Mouse (Mus musculus): ENCODE data around the gene Spp2. TPM values are rescaled to one million over a fixed set of nuclear protein-coding genes. Genes with fewer than 3 reads are reported as not detected.
"Not testable (repeated sequence)": the region's sequence is repeated elsewhere in the genome, so short reads cannot be mapped to it uniquely, and the experiment has no call there.

Gene Spp2
- polyA plus RNA-seq, 1 experiment from 2014 or later: not detected

- no peak overlapping the region for H3K4me2 ChIP-seq (replicated peaks)
- WGBS: 75% methylated on average over 4 of the region's 4 CpGs
- H3K4me3 ChIP-seq: no peak overlapping the region
- no peak for ATAC-seq (ENCODE audit: low FRiP score, low read depth)
- peaks cover 17% of the 10 kb centered on the region for H3K4me1 ChIP-seq
- H3K36me3 ChIP-seq: no peaks in the 10 kb centered on the region
- H3K27me3 ChIP-seq: 0 out of 2 replicates have a peak, but pooled peaks cover 4% of the 10 kb centered on the region
- H3K9ac ChIP-seq (replicated peaks): no peak overlapping the region
- H3K27ac ChIP-seq (replicated peaks): no peak overlapping the region
- no peaks in the 10 kb centered on the region for H3K9me3 ChIP-seq
These were observed 36.6 kb downstream of the Spp2 start for GRCm38 (mm10) chr1:88443383-88443782.

- Histone ChIP-seq H3K27ac (replicated peaks) (no peak overlapping the region), H3K9ac (replicated peaks) (no peak overlapping the region), H3K4me3 (no peak overlapping the region), H3K27me3 (0 out of 2 replicates have a peak, but pooled peaks cover 7% of the 10 kb centered on the region), H3K36me3 (no peaks in the 10 kb centered on the region), H3K9me3 (no peaks in the 10 kb centered on the region), H3K4me1 (peaks cover 17% of the 10 kb centered on the region), H3K4me2 (replicated peaks) (no peak overlapping the region)
- 71% methylated on average over 4 of the region's 4 CpGs for WGBS
- ATAC-seq (ENCODE audit: low FRiP score, low read depth): no peak
These were observed 38.6 kb downstream of the Spp2 start for GRCm38 (mm10) chr1:88445400-88445799.

DNA sequence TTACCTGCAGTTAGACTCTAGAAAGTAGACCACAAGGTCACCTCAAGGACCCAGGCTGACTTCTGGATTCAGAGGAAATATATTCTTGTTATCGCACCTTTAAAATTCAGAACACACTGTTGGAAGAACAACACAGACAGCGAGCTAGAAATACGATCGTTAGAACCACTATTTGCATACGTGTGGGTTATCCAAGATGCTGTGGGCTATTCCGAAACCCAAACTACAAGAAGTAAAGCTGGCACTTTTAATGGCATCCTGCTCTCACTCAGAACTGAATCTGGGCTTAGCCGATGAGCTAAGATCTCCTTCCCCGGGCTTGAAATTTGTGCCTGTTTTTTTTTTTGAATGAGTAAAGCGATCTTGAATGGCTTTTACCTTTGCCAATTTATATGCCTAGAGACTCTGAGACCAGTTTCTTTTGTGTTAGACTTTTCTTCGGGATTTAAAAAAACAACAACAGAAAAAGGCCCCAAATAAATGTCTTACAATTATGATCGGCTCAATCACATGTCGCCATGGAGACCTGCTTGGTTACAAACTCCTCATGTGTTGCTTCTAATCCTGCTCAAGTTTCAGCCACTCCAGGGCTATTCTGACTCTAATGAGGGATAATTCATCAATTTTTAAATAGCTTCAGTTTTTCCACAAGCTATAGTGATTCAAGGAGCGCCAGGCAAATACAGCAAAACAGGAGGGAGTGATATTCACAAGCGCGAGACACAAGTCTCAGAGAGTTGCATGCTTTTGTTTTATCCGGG, 39.7 kb downstream of the Spp2 start:
- no peak overlapping the region for H3K4me3 ChIP-seq
- 33% methylated on average over 16 of the region's 16 CpGs for WGBS
- H3K9me3 ChIP-seq: no peaks in the 10 kb centered on the region
- H3K27ac ChIP-seq (replicated peaks): no peak overlapping the region
- H3K4me2 ChIP-seq (replicated peaks): peak overlapping the region; percentile 25; the same call in 1 of the 2 replicates
- ATAC-seq (ENCODE audit: low FRiP score, low read depth): no peak
- H3K36me3 ChIP-seq: no peaks in the 10 kb centered on the region
- H3K27me3 ChIP-seq: 0 out of 2 replicates have a peak, but pooled peaks cover 7% of the 10 kb centered on the region
- no peak overlapping the region for H3K9ac ChIP-seq (replicated peaks)
- H3K4me1 ChIP-seq: peaks cover 17% of the 10 kb centered on the region

GRCm38 (mm10) chr1:88447483-88447882, 40.7 kb downstream of the Spp2 start:
- 4% methylated on average over 6 of the region's 6 CpGs for WGBS
- Histone ChIP-seq H3K4me2 (replicated peaks) (peak overlapping the region; percentile 21), H3K36me3 (no peaks in the 10 kb centered on the region), H3K27ac (replicated peaks) (no peak overlapping the region), H3K9me3 (no peaks in the 10 kb centered on the region), H3K9ac (replicated peaks) (no peak overlapping the region), H3K4me1 (peaks cover 17% of the 10 kb centered on the region), H3K27me3 (0 out of 2 replicates have a peak, but pooled peaks cover 7% of the 10 kb centered on the region), H3K4me3 (no peak overlapping the region)
- ATAC-seq (ENCODE audit: low FRiP score, low read depth): 0 out of 2 replicates have a peak, but pooled peaks have one; percentile 52

DNA sequence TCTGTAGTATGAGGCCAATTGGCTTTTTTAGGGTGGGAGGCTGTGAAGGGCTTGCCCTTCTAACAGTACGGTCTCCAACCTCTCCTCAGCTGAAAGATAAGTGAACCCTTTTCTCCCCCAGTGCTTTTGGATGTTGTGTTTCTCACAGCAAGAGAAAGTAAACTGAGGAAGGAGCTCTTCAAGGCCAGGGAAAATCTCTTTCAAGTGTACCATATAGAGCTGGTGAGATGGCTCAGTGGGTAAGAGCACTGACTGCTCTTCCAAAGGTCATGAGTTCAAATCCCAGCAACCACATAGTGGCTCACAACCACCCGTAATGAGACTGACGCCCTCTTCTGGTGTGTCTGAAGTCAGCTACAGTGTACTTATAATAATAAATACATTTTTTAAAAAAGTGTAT, 41.3 kb downstream of the Spp2 start:
- H3K4me3 ChIP-seq; ATAC-seq (ENCODE audit: low FRiP score, low read depth); H3K4me2 ChIP-seq (replicated peaks); H3K9ac ChIP-seq (replicated peaks); H3K27me3 ChIP-seq; H3K36me3 ChIP-seq; H3K27ac ChIP-seq (replicated peaks); H3K9me3 ChIP-seq: not testable (repeated sequence)
- peaks cover 18% of the 10 kb centered on the region for H3K4me1 ChIP-seq
- 68% methylated on average over 3 of the region's 3 CpGs for WGBS

DNA sequence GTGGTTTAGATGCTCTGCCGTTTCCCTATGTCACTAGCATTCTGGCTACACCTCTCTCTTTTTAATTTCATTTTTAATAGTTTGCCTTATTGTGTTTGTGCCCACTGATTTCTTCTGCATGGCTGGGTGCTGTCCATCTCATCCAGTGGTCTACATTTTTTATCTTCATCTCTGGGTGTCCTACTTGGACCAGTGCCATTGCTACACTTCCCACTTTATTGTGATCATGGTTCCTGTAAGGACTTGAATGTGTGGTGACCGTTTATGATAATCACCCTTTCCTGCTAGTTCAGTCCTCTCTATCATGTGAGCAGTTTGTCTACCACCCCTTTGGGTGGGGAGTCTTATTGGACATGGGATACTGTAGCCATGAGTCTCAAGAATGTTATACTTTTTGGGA, 43.0 kb downstream of the Spp2 start:
- no peak for ATAC-seq (ENCODE audit: low FRiP score, low read depth)
- WGBS: 88% methylated on average over 2 of the region's 2 CpGs

DNA sequence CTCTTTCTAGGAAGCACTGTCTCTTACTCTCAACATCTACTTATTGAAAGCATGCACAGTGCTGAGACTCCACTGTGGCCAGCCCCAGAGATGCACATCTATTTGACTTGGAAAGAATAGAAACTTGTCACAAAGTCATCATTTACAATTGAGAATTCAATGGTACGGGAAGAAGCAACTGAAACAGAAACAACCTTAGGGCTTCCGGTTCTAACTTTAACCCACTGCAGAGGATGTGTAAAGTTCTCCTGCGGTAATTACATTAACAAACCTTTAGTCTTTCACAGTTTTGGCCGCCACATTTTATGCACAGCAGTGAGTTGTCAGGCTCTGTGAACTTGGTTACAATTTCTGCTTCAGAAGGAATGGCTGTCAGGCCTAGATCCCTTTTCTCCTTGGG, 43.9 kb downstream of the Spp2 start:
- no peaks in the 10 kb centered on the region for H3K36me3 ChIP-seq
- no peak overlapping the region for H3K4me2 ChIP-seq (replicated peaks)
- no peak for ATAC-seq (ENCODE audit: low FRiP score, low read depth)
- no peak overlapping the region for H3K27ac ChIP-seq (replicated peaks)
- peaks cover 21% of the 10 kb centered on the region for H3K4me1 ChIP-seq
- no peaks in the 10 kb centered on the region for H3K9me3 ChIP-seq
- 91% methylated on average over 4 of the region's 4 CpGs for WGBS
- H3K9ac ChIP-seq (replicated peaks): no peak overlapping the region
- 0 out of 2 replicates have a peak, but pooled peaks cover 3% of the 10 kb centered on the region for H3K27me3 ChIP-seq
- H3K4me3 ChIP-seq: no peak overlapping the region

More for the DNA sequence above, 43.0 kb downstream of the Spp2 start:
- no peaks in the 10 kb centered on the region for H3K36me3 ChIP-seq
- no peak overlapping the region for H3K27ac ChIP-seq (replicated peaks)
- H3K4me3 ChIP-seq: no peak overlapping the region
- H3K27me3 ChIP-seq: 0 out of 2 replicates have a peak, but pooled peaks cover 6% of the 10 kb centered on the region
- H3K4me2 ChIP-seq (replicated peaks): no peak overlapping the region
- H3K9ac ChIP-seq (replicated peaks): no peak overlapping the region
- peaks cover 21% of the 10 kb centered on the region for H3K4me1 ChIP-seq
- H3K9me3 ChIP-seq: no peaks in the 10 kb centered on the region

DNA sequence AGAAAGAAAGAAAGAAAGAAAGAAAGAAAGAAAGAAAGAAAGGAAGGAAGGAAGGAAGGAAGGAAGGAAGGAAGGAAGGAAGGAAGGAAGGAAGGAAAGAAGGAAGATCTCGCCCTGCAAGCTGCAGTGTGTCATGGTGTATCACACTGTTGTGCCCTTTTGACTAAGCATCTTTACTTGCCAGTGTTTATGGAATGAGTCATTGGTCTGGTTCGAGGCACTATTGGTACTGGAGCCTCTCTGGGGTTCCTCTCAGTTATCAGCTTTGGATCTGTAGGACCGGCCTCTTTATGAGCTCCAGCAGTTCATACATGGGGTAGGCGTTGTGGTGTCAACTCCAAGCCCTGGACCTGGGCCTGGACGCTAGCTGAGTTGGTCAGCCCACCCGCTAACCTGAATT, 45.4 kb downstream of the Spp2 start:
- Histone ChIP-seq H3K36me3 (no peaks in the 10 kb centered on the region), H3K27ac (replicated peaks) (no peak overlapping the region), H3K27me3 (0 out of 2 replicates have a peak, but pooled peaks cover 3% of the 10 kb centered on the region), H3K4me2 (replicated peaks) (no peak overlapping the region), H3K9me3 (no peaks in the 10 kb centered on the region), H3K4me3 (no peak overlapping the region), H3K9ac (replicated peaks) (no peak overlapping the region), H3K4me1 (peaks cover 9% of the 10 kb centered on the region)
- ATAC-seq (ENCODE audit: low FRiP score, low read depth): no peak
- WGBS: 90% methylated on average over 6 of the region's 6 CpGs

DNA sequence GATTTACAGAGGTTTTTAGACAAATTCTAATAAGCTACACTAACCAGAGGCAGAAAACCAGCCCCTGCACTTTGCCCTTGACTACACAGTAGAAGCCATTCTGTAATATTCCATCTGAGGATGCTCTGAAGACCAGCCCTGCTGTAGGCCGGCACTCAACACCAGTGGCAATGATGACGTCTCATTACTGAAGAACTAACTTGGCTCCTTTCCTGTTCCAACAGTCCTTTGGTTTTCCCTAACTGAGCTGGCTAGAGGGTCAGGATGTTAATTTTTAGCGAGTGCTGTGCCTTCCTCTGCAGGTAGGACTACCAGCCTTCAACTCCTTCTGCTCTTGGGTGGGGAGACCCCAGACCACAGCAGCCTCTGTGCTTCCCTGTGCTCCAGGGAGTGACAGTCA, 47.9 kb downstream of the Spp2 start:
- no peaks in the 10 kb centered on the region for H3K9me3 ChIP-seq
- 65% methylated on average over 3 of the region's 3 CpGs for WGBS
- no peak for ATAC-seq (ENCODE audit: low FRiP score, low read depth)
- no peak overlapping the region for H3K9ac ChIP-seq (replicated peaks)
- H3K36me3 ChIP-seq: no peaks in the 10 kb centered on the region
- H3K4me3 ChIP-seq: no peak overlapping the region
- H3K27me3 ChIP-seq: no peaks in the 10 kb centered on the region
- peaks cover 5% of the 10 kb centered on the region; the same call in 1 of the 2 replicates for H3K4me1 ChIP-seq
- H3K27ac ChIP-seq (replicated peaks): no peak overlapping the region
- H3K4me2 ChIP-seq (replicated peaks): no peak overlapping the region

- Histone ChIP-seq H3K27ac (replicated peaks) (no peak overlapping the region), H3K9ac (replicated peaks) (no peak overlapping the region), H3K9me3 (no peaks in the 10 kb centered on the region), H3K4me3 (no peak overlapping the region), H3K4me1 (peaks cover 5% of the 10 kb centered on the region; the same call in 1 of the 2 replicates), H3K27me3 (no peaks in the 10 kb centered on the region), H3K36me3 (no peaks in the 10 kb centered on the region), H3K4me2 (replicated peaks) (no peak overlapping the region)
- 72% methylated on average over 3 of the region's 3 CpGs for WGBS
- no peak for ATAC-seq (ENCODE audit: low FRiP score, low read depth)
These were observed 49.0 kb downstream of the Spp2 start for GRCm38 (mm10) chr1:88455761-88456160.

GRCm38 (mm10) chr1:88456451-88457072, 49.8 kb downstream of the Spp2 start:
- H3K4me1 ChIP-seq: peaks cover 5% of the 10 kb centered on the region; the same call in 1 of the 2 replicates
- no peak overlapping the region for H3K4me2 ChIP-seq (replicated peaks)
- 48% methylated on average over 14 of the region's 14 CpGs for WGBS
- H3K27ac ChIP-seq (replicated peaks): no peak overlapping the region
- ATAC-seq (ENCODE audit: low FRiP score, low read depth): peak; percentile 90
- H3K27me3 ChIP-seq: no peaks in the 10 kb centered on the region
- H3K9ac ChIP-seq (replicated peaks): no peak overlapping the region
- no peaks in the 10 kb centered on the region for H3K36me3 ChIP-seq
- H3K4me3 ChIP-seq: no peak overlapping the region
- H3K9me3 ChIP-seq: no peaks in the 10 kb centered on the region

DNA sequence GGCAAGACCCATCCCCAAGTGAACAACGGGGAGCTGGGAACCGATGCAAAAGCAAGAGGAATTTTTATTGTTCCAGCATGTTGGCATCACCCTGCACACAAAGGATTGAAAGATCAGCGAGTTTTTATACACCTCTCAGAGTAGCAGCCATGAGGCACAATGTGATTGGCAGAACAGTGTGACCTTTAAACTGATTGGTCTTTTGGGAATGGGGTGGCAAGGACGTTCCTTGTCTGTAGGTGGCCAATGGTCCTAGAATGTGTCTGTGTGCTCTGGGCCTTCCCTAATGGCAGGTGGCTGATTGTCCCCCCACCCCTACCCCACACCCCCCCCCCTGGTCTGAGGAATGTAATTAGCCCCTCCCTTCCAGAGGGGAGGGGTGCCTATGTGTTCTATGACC, 52.4 kb downstream of the Spp2 start:
- H3K36me3 ChIP-seq: no peaks in the 10 kb centered on the region
- H3K4me3 ChIP-seq: no peak overlapping the region
- WGBS: 89% methylated on average over 4 of the region's 4 CpGs
- H3K4me2 ChIP-seq (replicated peaks): no peak overlapping the region
- H3K4me1 ChIP-seq: peaks cover 8% of the 10 kb centered on the region; the same call in 1 of the 2 replicates
- no peaks in the 10 kb centered on the region for H3K27me3 ChIP-seq
- no peak overlapping the region for H3K27ac ChIP-seq (replicated peaks)
- H3K9me3 ChIP-seq: no peaks in the 10 kb centered on the region
- H3K9ac ChIP-seq (replicated peaks): no peak overlapping the region
- no peak for ATAC-seq (ENCODE audit: low FRiP score, low read depth)
